Mouse (Mus musculus) embryonic fibroblast, embryonic 13.5 days (primary cell): Measurements from ENCODE around the gene Col4a3bp.

Experiments
- CTCF ChIP-seq: IDR thresholded peaks from 2 replicates; pipeline ENCODE4 v1.5.1; 2011; ENCODE audit warnings: mild to moderate bottlenecking, control low read depth, low read length, moderate library complexity, borderline replicate concordance; ENCODE audit not compliant: insufficient read depth
- POLR2A ChIP-seq: IDR thresholded peaks from 2 replicates; pipeline ENCODE4 v1.6.1; 2011; ENCODE audit warnings: low read depth, mild to moderate bottlenecking, control low read depth, low read length, moderate library complexity

DNA sequence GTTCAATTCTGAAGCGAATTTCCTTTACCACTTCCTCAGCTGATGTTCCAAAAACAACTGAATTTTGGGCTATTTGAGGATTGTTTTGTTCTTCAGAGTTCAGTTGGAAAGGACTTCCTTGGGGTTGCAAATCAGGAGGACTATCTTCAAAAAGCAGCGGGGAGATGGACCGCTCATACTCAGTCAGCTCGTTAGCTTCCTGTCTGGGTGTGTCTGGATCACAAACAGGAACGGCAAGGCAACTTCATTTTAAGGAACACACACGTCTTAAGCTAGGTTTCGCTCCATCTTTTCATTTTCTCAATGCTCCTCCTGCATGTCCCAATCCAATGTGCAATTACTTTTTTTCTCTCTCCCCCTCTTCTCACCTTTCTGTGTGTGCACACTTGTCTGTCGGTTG lies 45.8 kb upstream of the Col4a3bp start:
- TF ChIP-seq POLR2A, result no peak
- no peak for TF ChIP-seq CTCF
